Mouse (Mus musculus): Measurements from ENCODE around the gene Sfta2. TPM values are rescaled to one million over a fixed set of nuclear protein-coding genes. Genes with fewer than 3 reads are reported as not detected.

Gene Sfta2
- polyA plus RNA-seq, 1 experiment from 2014 or later = 3.3 TPM

DNA sequence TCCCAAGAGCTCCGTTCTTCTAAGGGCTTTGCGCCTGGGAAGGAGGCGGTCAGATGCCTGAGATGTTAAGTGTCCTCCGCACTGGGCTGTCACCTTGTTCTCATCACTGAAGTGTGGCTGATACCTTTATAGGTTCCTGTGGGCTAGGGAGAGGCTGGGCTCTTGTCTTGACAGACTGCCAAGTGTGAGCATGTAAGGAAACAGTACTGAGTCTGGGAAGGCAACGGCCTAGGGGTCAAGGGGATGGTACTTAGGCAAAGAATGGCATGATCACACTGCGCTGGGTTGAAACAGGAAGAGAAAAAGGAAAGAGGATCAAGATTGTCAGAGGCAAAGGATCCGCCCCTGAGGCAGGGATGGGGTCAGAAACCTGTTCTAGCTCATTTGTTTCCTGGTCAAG is 25.2 kb downstream of the Sfta2 start, which contains the start of gene Gm9573:
Gm9573 (minus strand) TSS at position 101 of the 400 bp plus-strand sequence.
- Histone ChIP-seq H3K4me3 (ENCODE audit: low read length) (no peak within 1 kb of the TSS), H3K27ac (ENCODE audit: low read depth, low read length) (no peak within 1 kb of the TSS), H3K36me3 (ENCODE audit: control insufficient read depth, insufficient read depth, low read length) (no peaks in the 10 kb centered on the region), H3K4me1 (ENCODE audit: control insufficient read depth, insufficient read depth, low read length) (no peaks in the 10 kb centered on the region), H3K4me2 (replicated peaks; ENCODE audit: low read depth, low read length) (no peak within 1 kb of the TSS), H3K9me3 (ENCODE audit: control insufficient read depth, low read length) (no peaks in the 10 kb centered on the region), H3K27me3 (ENCODE audit: control insufficient read depth, insufficient read depth, low read length) (no peaks in the 10 kb centered on the region), H3K9ac (ENCODE audit: low read depth, low read length) (no peak within 1 kb of the TSS)
- ATAC-seq (ENCODE audit: low FRiP score, low TSS enrichment) = no peak
- 89% methylated on average over 7 of the region's 7 CpGs for WGBS

DNA sequence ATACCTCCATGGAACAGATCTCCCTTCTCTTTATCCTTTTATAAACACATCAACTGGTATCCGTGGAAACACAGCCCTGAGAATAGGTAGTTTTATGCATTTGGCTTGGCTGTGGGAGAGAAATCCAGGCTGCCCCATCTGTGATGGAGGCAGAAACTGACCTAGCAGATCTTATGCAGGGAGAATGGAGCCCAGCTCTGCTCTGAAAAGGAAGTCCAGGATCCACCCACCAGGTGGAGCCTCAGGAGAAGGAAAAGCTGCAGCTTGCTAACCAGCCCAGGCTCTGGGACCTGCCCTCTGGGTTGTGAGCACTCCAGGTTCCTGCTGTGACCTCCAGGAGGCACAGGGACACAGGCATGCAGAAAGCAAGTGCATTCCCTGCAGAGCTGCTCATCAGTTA is 32.6 kb downstream of the Sfta2 start:
- no peak overlapping the region for H3K27ac ChIP-seq (ENCODE audit: low read depth, low read length)
- no peak for ATAC-seq (ENCODE audit: low FRiP score, low TSS enrichment)
- 44% methylated on average over 1 of the region's 1 CpGs for WGBS

DNA sequence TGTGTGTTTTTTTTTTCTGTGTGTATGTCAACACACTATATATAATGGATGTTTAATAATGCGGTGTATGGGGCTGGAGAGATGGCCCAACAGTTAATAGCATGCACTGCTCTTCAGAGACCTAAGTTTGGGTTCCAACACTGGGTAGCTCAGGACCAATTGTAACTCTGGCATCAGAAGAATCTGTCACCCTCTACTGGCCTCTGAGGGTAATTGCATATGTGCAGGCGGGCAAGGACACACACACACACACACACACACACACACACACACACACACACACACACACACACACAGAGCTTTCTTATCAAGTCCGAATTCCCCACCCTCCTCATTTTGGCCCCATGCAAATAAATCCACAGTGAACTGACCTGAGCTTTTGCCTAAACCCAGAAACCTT is 33.9 kb downstream of the Sfta2 start:
- no peaks in the 10 kb centered on the region for H3K9me3 ChIP-seq (ENCODE audit: control insufficient read depth, low read length)
- no peak for ATAC-seq (ENCODE audit: low FRiP score, low TSS enrichment)
- H3K36me3 ChIP-seq (ENCODE audit: control insufficient read depth, insufficient read depth, low read length) = no peaks in the 10 kb centered on the region
- no peak overlapping the region for H3K4me3 ChIP-seq (ENCODE audit: low read length)
- no peak overlapping the region for H3K27ac ChIP-seq (ENCODE audit: low read depth, low read length)
- H3K4me2 ChIP-seq (replicated peaks; ENCODE audit: low read depth, low read length) = no peak overlapping the region
- no peaks in the 10 kb centered on the region for H3K27me3 ChIP-seq (ENCODE audit: control insufficient read depth, insufficient read depth, low read length)
- no peak overlapping the region for H3K9ac ChIP-seq (ENCODE audit: low read depth, low read length)
- WGBS = 79% methylated on average over 3 of the region's 3 CpGs
- H3K4me1 ChIP-seq (ENCODE audit: control insufficient read depth, insufficient read depth, low read length) = no peaks in the 10 kb centered on the region

More for the DNA sequence above, 32.6 kb downstream of the Sfta2 start:
- H3K9me3 ChIP-seq (ENCODE audit: control insufficient read depth, low read length) = no peaks in the 10 kb centered on the region
- H3K27me3 ChIP-seq (ENCODE audit: control insufficient read depth, insufficient read depth, low read length) = no peaks in the 10 kb centered on the region
- H3K4me1 ChIP-seq (ENCODE audit: control insufficient read depth, insufficient read depth, low read length) = no peaks in the 10 kb centered on the region
- no peak overlapping the region for H3K4me2 ChIP-seq (replicated peaks; ENCODE audit: low read depth, low read length)
- no peak overlapping the region for H3K4me3 ChIP-seq (ENCODE audit: low read length)
- H3K36me3 ChIP-seq (ENCODE audit: control insufficient read depth, insufficient read depth, low read length) = no peaks in the 10 kb centered on the region
- H3K9ac ChIP-seq (ENCODE audit: low read depth, low read length) = no peak overlapping the region

DNA sequence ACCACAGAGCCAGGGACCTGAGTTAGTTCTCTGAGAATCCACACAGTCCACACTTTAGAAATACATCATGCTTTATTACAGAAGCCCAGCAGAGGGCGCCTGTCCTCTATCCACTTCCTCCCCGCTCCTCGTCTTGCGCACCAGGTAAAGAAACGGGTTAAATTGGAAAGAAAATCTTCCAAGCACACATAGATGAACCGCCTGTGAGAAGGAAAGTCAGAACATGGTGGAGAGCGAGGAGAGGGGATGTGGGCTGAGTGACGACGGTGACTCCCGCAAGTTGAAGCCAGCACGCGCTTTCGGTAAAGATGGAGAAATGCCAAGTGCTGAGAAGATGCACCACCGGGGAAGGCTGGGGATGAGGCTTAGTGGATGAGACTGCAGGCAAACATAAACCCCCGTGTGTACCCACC is 34.4 kb downstream of the Sfta2 start:
- Histone ChIP-seq H3K4me1 (ENCODE audit: control insufficient read depth, insufficient read depth, low read length) (no peaks in the 10 kb centered on the region), H3K27ac (ENCODE audit: low read depth, low read length) (no peak overlapping the region), H3K4me2 (replicated peaks; ENCODE audit: low read depth, low read length) (peak overlapping the region; percentile 58), H3K9me3 (ENCODE audit: control insufficient read depth, low read length) (no peaks in the 10 kb centered on the region), H3K4me3 (ENCODE audit: low read length) (peak overlapping the region; percentile 37), H3K27me3 (ENCODE audit: control insufficient read depth, insufficient read depth, low read length) (no peaks in the 10 kb centered on the region), H3K36me3 (ENCODE audit: control insufficient read depth, insufficient read depth, low read length) (no peaks in the 10 kb centered on the region), H3K9ac (ENCODE audit: low read depth, low read length) (peak overlapping the region; percentile 37; the same call in 1 of the 2 replicates)
- ATAC-seq (ENCODE audit: low FRiP score, low TSS enrichment) = peak; percentile 58
- 1% methylated on average over 15 of the region's 15 CpGs for WGBS

DNA sequence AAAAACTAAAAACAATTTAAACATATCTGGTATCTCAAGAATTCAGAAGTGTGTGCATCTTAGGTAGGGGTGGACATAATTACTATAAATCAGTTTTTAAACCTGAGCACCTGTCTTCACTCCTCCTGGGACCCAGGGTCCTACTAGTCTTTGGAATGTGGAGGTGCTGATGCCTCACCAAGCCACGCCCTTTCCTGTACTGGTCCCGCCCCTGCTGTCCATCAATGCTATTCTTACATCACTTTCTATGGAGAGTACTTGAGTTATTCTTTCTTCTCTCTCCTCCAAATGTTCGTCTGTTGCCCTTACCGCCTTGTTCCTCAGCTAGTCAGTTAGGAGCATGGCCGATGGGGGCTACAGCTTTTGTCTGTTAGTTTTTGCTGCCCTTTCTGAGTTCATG is 35.0 kb downstream of the Sfta2 start:
- no peak for ATAC-seq (ENCODE audit: low FRiP score, low TSS enrichment)
- Histone ChIP-seq H3K4me2 (replicated peaks; ENCODE audit: low read depth, low read length) (peak overlapping the region; percentile 58; the same call in 1 of the 2 replicates), H3K4me1 (ENCODE audit: control insufficient read depth, insufficient read depth, low read length) (no peaks in the 10 kb centered on the region), H3K36me3 (ENCODE audit: control insufficient read depth, insufficient read depth, low read length) (no peaks in the 10 kb centered on the region), H3K4me3 (ENCODE audit: low read length) (no peak overlapping the region), H3K27me3 (ENCODE audit: control insufficient read depth, insufficient read depth, low read length) (no peaks in the 10 kb centered on the region), H3K27ac (ENCODE audit: low read depth, low read length) (no peak overlapping the region), H3K9ac (ENCODE audit: low read depth, low read length) (no peak overlapping the region), H3K9me3 (ENCODE audit: control insufficient read depth, low read length) (no peaks in the 10 kb centered on the region)
- WGBS = 43% methylated on average over 5 of the region's 5 CpGs

DNA sequence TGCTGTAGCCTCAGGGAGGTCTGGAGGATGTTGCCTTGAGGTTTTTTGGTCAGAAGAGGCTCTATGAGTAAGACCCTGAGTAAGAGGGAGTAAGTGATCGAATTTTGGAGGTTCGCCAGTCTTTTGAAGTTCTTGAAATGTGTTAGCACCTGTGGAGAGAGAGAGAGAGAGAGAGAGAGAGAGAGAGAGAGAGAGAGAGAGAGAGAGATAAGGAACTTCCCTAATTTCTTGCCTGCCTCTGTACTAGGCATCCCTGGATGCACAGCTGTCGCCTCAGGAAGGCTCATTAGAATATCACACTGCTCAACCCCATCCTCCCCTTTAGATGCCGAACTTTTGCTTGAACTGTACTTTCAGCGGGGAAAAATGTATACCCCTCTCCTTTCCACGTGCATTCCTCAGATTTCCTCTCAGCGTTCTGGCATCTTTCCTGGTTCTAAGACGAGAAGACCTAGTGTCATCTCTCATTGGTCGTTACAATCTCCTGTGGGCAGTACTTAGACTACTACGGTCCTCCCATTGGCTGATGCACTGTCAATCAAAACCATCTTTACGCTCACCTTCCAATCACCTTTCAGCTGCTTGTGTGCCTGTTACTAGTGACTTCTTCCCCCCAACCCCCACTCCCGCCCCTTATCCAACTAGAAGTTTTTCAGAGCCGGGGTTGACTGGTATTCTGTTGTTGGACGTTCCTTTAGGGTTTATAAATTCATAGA is 37.3 kb downstream of the Sfta2 start:
- H3K27me3 ChIP-seq (ENCODE audit: control insufficient read depth, insufficient read depth, low read length) = no peaks in the 10 kb centered on the region
- no peak overlapping the region for H3K27ac ChIP-seq (ENCODE audit: low read depth, low read length)
- H3K4me3 ChIP-seq (ENCODE audit: low read length) = no peak overlapping the region
- H3K9me3 ChIP-seq (ENCODE audit: control insufficient read depth, low read length) = no peaks in the 10 kb centered on the region
- WGBS = 21% methylated on average over 14 of the region's 14 CpGs
- H3K9ac ChIP-seq (ENCODE audit: low read depth, low read length) = no peak overlapping the region
- no peaks in the 10 kb centered on the region for H3K36me3 ChIP-seq (ENCODE audit: control insufficient read depth, insufficient read depth, low read length)
- peak; percentile 85 for ATAC-seq (ENCODE audit: low FRiP score, low TSS enrichment)
- H3K4me1 ChIP-seq (ENCODE audit: control insufficient read depth, insufficient read depth, low read length) = no peaks in the 10 kb centered on the region
- no peak overlapping the region; the same call in 1 of the 2 replicates for H3K4me2 ChIP-seq (replicated peaks; ENCODE audit: low read depth, low read length)

DNA sequence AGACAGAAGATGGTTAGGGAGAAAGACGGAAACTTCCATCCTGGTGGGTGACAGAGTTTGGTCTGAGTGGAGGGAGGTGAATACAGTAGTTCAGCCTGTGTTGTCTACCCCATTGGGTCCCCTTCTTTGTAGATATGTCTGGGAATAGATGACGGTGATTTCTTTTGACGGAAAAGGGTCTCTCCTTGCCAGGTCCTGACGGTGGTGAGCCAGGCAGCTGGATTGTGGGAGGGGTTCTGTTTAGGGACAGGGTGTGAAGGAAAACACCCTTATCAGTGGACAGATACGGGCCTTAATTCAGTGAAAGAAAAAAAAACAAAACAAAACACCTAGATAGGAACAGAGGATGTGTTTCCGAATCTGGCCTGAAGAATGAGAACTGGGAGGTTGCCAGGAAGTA is 38.0 kb downstream of the Sfta2 start:
- Histone ChIP-seq H3K9me3 (ENCODE audit: control insufficient read depth, low read length) (no peaks in the 10 kb centered on the region), H3K27ac (ENCODE audit: low read depth, low read length) (no peak overlapping the region), H3K9ac (ENCODE audit: low read depth, low read length) (no peak overlapping the region), H3K36me3 (ENCODE audit: control insufficient read depth, insufficient read depth, low read length) (no peaks in the 10 kb centered on the region), H3K27me3 (ENCODE audit: control insufficient read depth, insufficient read depth, low read length) (no peaks in the 10 kb centered on the region), H3K4me2 (replicated peaks; ENCODE audit: low read depth, low read length) (no peak overlapping the region), H3K4me3 (ENCODE audit: low read length) (no peak overlapping the region), H3K4me1 (ENCODE audit: control insufficient read depth, insufficient read depth, low read length) (no peaks in the 10 kb centered on the region)
- WGBS = 81% methylated on average over 6 of the region's 6 CpGs
- no peak for ATAC-seq (ENCODE audit: low FRiP score, low TSS enrichment)

DNA sequence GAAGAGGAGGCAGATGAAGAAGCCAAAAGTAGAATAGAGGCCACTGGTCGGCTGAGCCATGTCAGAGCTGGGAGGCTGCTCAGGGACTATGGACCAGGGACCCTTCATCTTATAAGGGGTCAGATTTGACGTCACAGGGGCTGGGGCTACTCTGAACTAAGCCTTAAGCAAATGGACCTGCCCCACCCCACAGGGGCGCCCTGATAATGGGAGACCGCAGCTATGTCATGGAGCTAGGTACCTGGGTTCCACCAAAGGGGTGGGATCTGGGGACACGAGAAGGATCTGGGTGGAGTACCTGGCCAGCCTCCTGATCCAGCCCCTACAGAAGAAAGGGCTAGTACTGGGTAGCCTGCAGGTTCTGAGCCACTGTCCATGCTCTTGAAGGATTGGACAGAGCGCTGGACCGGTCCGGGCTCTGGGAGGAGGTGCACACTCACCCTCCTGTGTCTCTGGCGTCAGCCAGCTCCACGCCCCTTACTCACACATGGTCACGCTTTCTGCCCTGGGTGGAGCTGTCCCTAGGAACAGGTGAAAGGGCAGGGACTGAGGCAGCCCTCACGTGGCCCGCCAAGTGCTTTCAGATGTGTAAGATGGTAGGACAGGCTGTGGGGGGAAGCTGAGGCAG is 42.4 kb downstream of the Sfta2 start, which contains the start of gene Mucl3:
Mucl3 (minus strand) TSS at position 87 of the 628 bp plus-strand sequence.
- no peak within 1 kb of the TSS for H3K4me3 ChIP-seq (ENCODE audit: low read length)
- ATAC-seq (ENCODE audit: low FRiP score, low TSS enrichment) = 0 out of 2 replicates have a peak, but pooled peaks have one; percentile 55
- no peak within 1 kb of the TSS for H3K9ac ChIP-seq (ENCODE audit: low read depth, low read length)
- H3K4me1 ChIP-seq (ENCODE audit: control insufficient read depth, insufficient read depth, low read length) = no peaks in the 10 kb centered on the region
- no peaks in the 10 kb centered on the region for H3K9me3 ChIP-seq (ENCODE audit: control insufficient read depth, low read length)
- WGBS = 67% methylated on average over 13 of the region's 13 CpGs
- H3K27me3 ChIP-seq (ENCODE audit: control insufficient read depth, insufficient read depth, low read length) = no peaks in the 10 kb centered on the region
- H3K4me2 ChIP-seq (replicated peaks; ENCODE audit: low read depth, low read length) = no peak within 1 kb of the TSS
- no peaks in the 10 kb centered on the region for H3K36me3 ChIP-seq (ENCODE audit: control insufficient read depth, insufficient read depth, low read length)
- H3K27ac ChIP-seq (ENCODE audit: low read depth, low read length) = no peak within 1 kb of the TSS

DNA sequence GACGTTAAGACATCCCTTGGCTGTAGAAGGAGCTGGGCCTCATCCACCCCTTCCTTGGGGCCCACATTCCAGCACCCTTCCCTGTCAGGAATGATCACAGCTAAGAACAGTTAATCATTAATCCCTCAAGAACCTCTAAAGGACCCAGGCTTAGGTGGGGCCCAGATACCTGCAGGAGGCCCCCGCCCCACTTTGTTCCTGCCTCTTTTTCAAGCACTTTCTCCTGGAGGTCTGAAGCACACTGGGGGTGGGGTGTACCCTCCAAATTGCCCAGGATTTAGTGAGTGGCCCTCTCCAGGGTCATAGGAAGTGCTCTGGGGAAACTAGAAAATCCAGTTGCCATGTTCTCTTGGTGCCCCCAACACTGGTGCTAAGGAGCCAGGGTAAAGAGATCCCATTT is 48.1 kb downstream of the Sfta2 start:
- no peak; the same call in 1 of the 2 replicates for ATAC-seq (ENCODE audit: low FRiP score, low TSS enrichment)
- H3K4me3 ChIP-seq (ENCODE audit: low read length) = no peak overlapping the region
- 67% methylated on average over 2 of the region's 2 CpGs for WGBS
- H3K9me3 ChIP-seq (ENCODE audit: control insufficient read depth, low read length) = no peaks in the 10 kb centered on the region
- no peak overlapping the region for H3K9ac ChIP-seq (ENCODE audit: low read depth, low read length)
- no peaks in the 10 kb centered on the region for H3K27me3 ChIP-seq (ENCODE audit: control insufficient read depth, insufficient read depth, low read length)
- no peaks in the 10 kb centered on the region for H3K36me3 ChIP-seq (ENCODE audit: control insufficient read depth, insufficient read depth, low read length)
- no peak overlapping the region for H3K4me2 ChIP-seq (replicated peaks; ENCODE audit: low read depth, low read length)
- 0 out of 2 replicates have a peak, but pooled peaks cover 10% of the 10 kb centered on the region for H3K4me1 ChIP-seq (ENCODE audit: control insufficient read depth, insufficient read depth, low read length)
- H3K27ac ChIP-seq (ENCODE audit: low read depth, low read length) = peak overlapping the region; percentile 69; the same call in 1 of the 2 replicates

Data from kidney, embryonic 14.5 days (tissue).